Mouse (Mus musculus) liver, embryonic 14.5 days (tissue): Measurements from ENCODE around the gene Urb2.

ENCODE experiments used
- CTCF ChIP-seq: IDR thresholded peaks from 2 replicates; pipeline ENCODE4 v1.5.1; 2016; ENCODE audit warnings: antibody characterized with exemption, low read depth, control low read depth
- EP300 ChIP-seq: IDR thresholded peaks from 2 replicates; pipeline ENCODE4 v1.6.1; 2016; ENCODE audit warnings: antibody characterized with exemption, low read depth

- TF ChIP-seq EP300 (no peak), CTCF (no peak)
Measured at GRCm38 (mm10) chr8:124088092-124088613, 66.8 kb downstream of the Urb2 start.
